Mouse (Mus musculus) layer of hippocampus, postnatal 25 days (tissue): Measurements from ENCODE around the gene Loxl1. TPM values are rescaled to one million over a fixed set of nuclear protein-coding genes. Genes with fewer than 3 reads are reported as not detected.
"Not testable (repeated sequence)": the region's sequence is repeated elsewhere in the genome, so short reads cannot be mapped to it uniquely, and the experiment has no call there.

ENCODE experiments used
- DNase-seq, 2 experiments: peaks; one replicate each; pipeline ENCODE4 v3.0.0; 2022; ENCODE audit warnings: mixed read lengths in 2 of 2, low spot score in 1 of 2; ENCODE audit errors: extremely low spot score in 1 of 2
- total RNA-seq, 2 experiments: library from RNA; stranded (reverse); gene quantifications; 2 replicates each; pipeline ENCODE4 v1.2.3; 2021

Gene Loxl1
- total RNA-seq, 2 experiments from 2014 or later = 3.1 to 4.0 TPM

- DNase-seq = no peak
Measured at GRCm38 (mm10) chr9:58278821-58279723, 33.9 kb downstream of the Loxl1 start.

- DNase-seq = no peak
Measured at GRCm38 (mm10) chr9:58278313-58278712, 34.7 kb downstream of the Loxl1 start.

- no peak for DNase-seq
Measured at GRCm38 (mm10) chr9:58276346-58276745, 36.6 kb downstream of the Loxl1 start.

- DNase-seq = no peak
Measured at GRCm38 (mm10) chr9:58275797-58276196, 37.2 kb downstream of the Loxl1 start.

GRCm38 (mm10) chr9:58275115-58275774 lies 37.7 kb downstream of the Loxl1 start:
- DNase-seq = no peak

GRCm38 (mm10) chr9:58274626-58275025 lies 38.4 kb downstream of the Loxl1 start:
- no peak for DNase-seq

GRCm38 (mm10) chr9:58274101-58274604 lies 38.8 kb downstream of the Loxl1 start:
- no peak for DNase-seq

- DNase-seq = no peak
Measured at GRCm38 (mm10) chr9:58272855-58273254, 40.1 kb downstream of the Loxl1 start.

- DNase-seq = no peak
Measured at GRCm38 (mm10) chr9:58272068-58272541, 40.9 kb downstream of the Loxl1 start.

- not testable (repeated sequence) for DNase-seq
Measured at GRCm38 (mm10) chr9:58271551-58271950, 41.4 kb downstream of the Loxl1 start.

GRCm38 (mm10) chr9:58271109-58271508 lies 41.9 kb downstream of the Loxl1 start:
- DNase-seq = no peak

GRCm38 (mm10) chr9:58270081-58270480 lies 42.9 kb downstream of the Loxl1 start:
- DNase-seq = no peak

- DNase-seq = peak in 1 of 2 experiments; percentile 58
Measured at GRCm38 (mm10) chr9:58268384-58269313, 44.3 kb downstream of the Loxl1 start.

GRCm38 (mm10) chr9:58267046-58267445 lies 45.9 kb downstream of the Loxl1 start:
- no peak for DNase-seq

- no peak for DNase-seq
Measured at GRCm38 (mm10) chr9:58266571-58267011, 46.4 kb downstream of the Loxl1 start.

GRCm38 (mm10) chr9:58265368-58265767 lies 47.6 kb downstream of the Loxl1 start:
- no peak for DNase-seq

GRCm38 (mm10) chr9:58262507-58262906 lies 50.5 kb downstream of the Loxl1 start:
- no peak for DNase-seq

- no peak for DNase-seq
Measured at GRCm38 (mm10) chr9:58255704-58256685, 57.0 kb downstream of the Loxl1 start.

- no peak for DNase-seq
Measured at GRCm38 (mm10) chr9:58255105-58255504, 57.9 kb downstream of the Loxl1 start.
